Mouse (Mus musculus) olfactory bulb, adult 2 months (tissue): ENCODE data around the gene St3gal3. TPM values are rescaled to one million over a fixed set of nuclear protein-coding genes. Genes with fewer than 3 reads are reported as not detected.

Source experiments
- H3K27ac ChIP-seq: fragments of 200-500 bp; 2 replicates; pipeline ENCODE4 v1.5.1; 2012; ENCODE audit warnings: low read depth, low read length; ENCODE audit not compliant: insufficient read depth
- H3K4me1 ChIP-seq: fragments of 200-500 bp; 2 replicates; pipeline ENCODE4 v1.6.1; 2012; ENCODE audit warnings: low read length; ENCODE audit not compliant: control insufficient read depth, insufficient read depth
- H3K4me3 ChIP-seq: fragments of 200-500 bp; 2 replicates; pipeline ENCODE4 v1.5.1; 2012; ENCODE audit warnings: mild to moderate bottlenecking, low read depth, low read length, moderate library complexity; ENCODE audit not compliant: insufficient read depth
- CTCF ChIP-seq: fragments of 200-500 bp; IDR thresholded peaks from 2 replicates; pipeline ENCODE4 v1.5.1; 2012; ENCODE audit warnings: low read depth, mild to moderate bottlenecking, low read length, moderate library complexity; ENCODE audit not compliant: insufficient read depth
- POLR2A ChIP-seq: fragments of 200-500 bp; IDR thresholded peaks from 2 replicates; pipeline ENCODE4 v1.6.1; 2012; ENCODE audit warnings: mild to moderate bottlenecking, low read depth, low read length, moderate library complexity; ENCODE audit not compliant: insufficient read depth
- WGBS: fragments of 180-500 bp; shearing (Covaris S2); methylation state at CpG from one replicate; pipeline ENCODE4 v1.1.7; 2018; 5-methylcytosine and 5-hydroxymethylcytosine counted together
- polyA plus RNA-seq: library from polyadenylated mRNA; stranded (reverse); fragments of >200 nt; gene quantifications from 2 replicates; pipeline ENCODE4 v1.2.4, GENCODE M21; 2012; ENCODE audit warnings: low replicate concordance; ENCODE audit not compliant: missing spikeins, insufficient read depth, insufficient read length

St3gal3 gene
- polyA plus RNA-seq, 1 experiment, result not detected

- no peak overlapping the region for H3K27ac ChIP-seq
- WGBS, result 90% methylated on average over 6 of the region's 6 CpGs
- TF ChIP-seq POLR2A (no peak), CTCF (no peak)
- peaks cover 10% of the 10 kb centered on the region for H3K4me1 ChIP-seq
- H3K4me3 ChIP-seq, result no peak overlapping the region
Measured at GRCm38 (mm10) chr4:118073128-118073527, 61.6 kb downstream of the St3gal3 start.

GRCm38 (mm10) chr4:118071891-118072290 is 62.8 kb downstream of the St3gal3 start:
- Histone ChIP-seq H3K27ac (peak overlapping the region; percentile 54; the same call in 1 of the 2 replicates), H3K4me1 (peaks cover 6% of the 10 kb centered on the region)
- TF ChIP-seq CTCF, result no peak
- no peak for TF ChIP-seq POLR2A

GRCm38 (mm10) chr4:118070255-118071234 is 64.2 kb downstream of the St3gal3 start:
- TF ChIP-seq CTCF, result no peak
- TF ChIP-seq POLR2A, result no peak
- Histone ChIP-seq H3K4me1 (peaks cover 6% of the 10 kb centered on the region), H3K27ac (no peak overlapping the region), H3K4me3 (no peak overlapping the region)
- 92% methylated on average over 9 of the region's 9 CpGs for WGBS

More at GRCm38 (mm10) chr4:118071891-118072290, 62.8 kb downstream of the St3gal3 start:
- H3K4me3 ChIP-seq, result no peak overlapping the region
- WGBS, result 67% methylated on average over 7 of the region's 7 CpGs

GRCm38 (mm10) chr4:118061809-118062463 is 72.8 kb downstream of the St3gal3 start:
- WGBS, result 44% methylated on average over 9 of the region's 9 CpGs
- H3K4me3 ChIP-seq, result no peak overlapping the region
- TF ChIP-seq CTCF (no peak), POLR2A (no peak)

GRCm38 (mm10) chr4:118060915-118061530 is 73.7 kb downstream of the St3gal3 start:
- no peak for TF ChIP-seq POLR2A
- no peak for TF ChIP-seq CTCF
- Histone ChIP-seq H3K27ac (peak overlapping the region; percentile 85), H3K4me1 (peaks cover 55% of the 10 kb centered on the region), H3K4me3 (no peak overlapping the region)
- 76% methylated on average over 13 of the region's 13 CpGs for WGBS

More at GRCm38 (mm10) chr4:118061809-118062463, 72.8 kb downstream of the St3gal3 start:
- Histone ChIP-seq H3K27ac (peak overlapping the region; percentile 91), H3K4me1 (peaks cover 47% of the 10 kb centered on the region)

GRCm38 (mm10) chr4:118059816-118060475 is 74.8 kb downstream of the St3gal3 start:
- 34% methylated on average over 11 of the region's 11 CpGs for WGBS
- 0 out of 2 replicates have a peak, but pooled peaks have one; percentile 9 for TF ChIP-seq POLR2A
- no peak for TF ChIP-seq CTCF
- H3K27ac ChIP-seq, result peak overlapping the region; percentile 97
- H3K4me1 ChIP-seq, result peaks cover 57% of the 10 kb centered on the region
- H3K4me3 ChIP-seq, result no peak overlapping the region

GRCm38 (mm10) chr4:118058116-118058677 is 76.5 kb downstream of the St3gal3 start:
- TF ChIP-seq POLR2A, result no peak
- no peak for TF ChIP-seq CTCF
- Histone ChIP-seq H3K4me1 (peaks cover 59% of the 10 kb centered on the region), H3K27ac (peak overlapping the region; percentile 73), H3K4me3 (no peak overlapping the region)
- WGBS, result 41% methylated on average over 12 of the region's 12 CpGs

GRCm38 (mm10) chr4:118057076-118057475 is 77.6 kb downstream of the St3gal3 start:
- WGBS, result 50% methylated on average over 2 of the region's 2 CpGs
- Histone ChIP-seq H3K4me1 (peaks cover 51% of the 10 kb centered on the region), H3K4me3 (no peak overlapping the region), H3K27ac (no peak overlapping the region)
- TF ChIP-seq POLR2A (no peak), CTCF (no peak)
